Mouse (Mus musculus) myocyte (in vitro differentiated cells): ENCODE results near the gene Omt2b.

Source experiments
- CEBPB ChIP-seq: IDR thresholded peaks from 2 replicates; pipeline ENCODE4 v1.6.1; 2011; ENCODE audit warnings: mild to moderate bottlenecking, moderate library complexity; ENCODE audit not compliant: poor library complexity, insufficient read depth, severe bottlenecking
- MAX ChIP-seq: IDR thresholded peaks from one replicate; pipeline ENCODE4 v1.6.1; 2011; ENCODE audit warnings: low read depth, mild to moderate bottlenecking, control low read depth
- MYOG ChIP-seq, 3 experiments: IDR thresholded peaks; one replicate each; pipeline ENCODE4 v1.6.1; 2011; ENCODE audit warnings: control low read depth in 2 of 3, low read depth in 2 of 3, mild to moderate bottlenecking in 2 of 3; ENCODE audit not compliant: insufficient read length in 2 of 3, control insufficient read depth in 1 of 3, insufficient read depth in 1 of 3
- POLR2A ChIP-seq: IDR thresholded peaks from one replicate; pipeline ENCODE4 v1.6.1; 2011; ENCODE audit warnings: low read depth, mild to moderate bottlenecking, control low read depth, moderate library complexity; ENCODE audit not compliant: insufficient read length
- POLR2AphosphoS2 ChIP-seq: IDR thresholded peaks from one replicate; pipeline ENCODE4 v1.6.1; 2011; ENCODE audit warnings: low read depth, control low read depth; ENCODE audit not compliant: insufficient read length
- REST ChIP-seq: IDR thresholded peaks from one replicate; pipeline ENCODE4 v1.6.1; 2011; ENCODE audit warnings: mild to moderate bottlenecking, control low read depth, moderate library complexity; ENCODE audit not compliant: insufficient read depth, insufficient read length
- TCF3 ChIP-seq: IDR thresholded peaks from one replicate; pipeline ENCODE4 v1.6.1; 2011; ENCODE audit warnings: low read depth, control low read depth; ENCODE audit not compliant: insufficient read length
- USF1 ChIP-seq: IDR thresholded peaks from one replicate; pipeline ENCODE4 v1.6.1; 2011; ENCODE audit warnings: low read depth, mild to moderate bottlenecking, control low read depth, moderate library complexity

GRCm38 (mm10) chr9:78347004-78347403 is 19.6 kb downstream of the Omt2b start:
- TF ChIP-seq MAX = no peak
- no peak for TF ChIP-seq MYOG (IDR thresholded peaks at IDR 0.05; ENCODE audit: control insufficient read depth in 1 of 3, insufficient read depth in 1 of 3, insufficient read length in 2 of 3, low read depth in 2 of 3)
- TF ChIP-seq USF1 = no peak
- TF ChIP-seq CEBPB = no peak
- TF ChIP-seq POLR2A = no peak
- TF ChIP-seq POLR2AphosphoS2 = no peak
- no peak for TF ChIP-seq REST
- no peak for TF ChIP-seq TCF3
